Mouse (Mus musculus): ENCODE measurements around the gene Cd9.

DNA sequence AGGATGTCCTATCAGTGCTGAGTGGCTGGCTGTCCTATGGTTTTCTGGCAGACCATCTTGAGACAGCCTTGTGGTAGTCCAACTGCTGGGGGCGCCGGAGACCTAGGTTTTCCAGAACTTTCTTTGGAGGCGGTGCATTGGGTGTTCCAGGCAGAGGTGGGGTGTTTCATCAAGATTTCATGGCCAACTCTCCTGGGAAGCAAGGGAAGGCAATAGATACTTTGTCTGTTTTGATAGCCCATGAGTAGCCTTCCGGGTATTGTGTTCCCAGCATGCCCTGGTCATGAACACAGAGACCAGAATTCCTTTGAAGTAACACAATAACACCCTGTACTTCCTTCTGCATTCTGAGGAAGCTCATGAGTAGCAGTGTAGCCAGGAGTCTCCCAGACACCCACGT lies 34.9 kb upstream of the Cd9 start:
- TF ChIP-seq GATA1 (IDR thresholded peaks at IDR 0.05; ENCODE audit: borderline replicate concordance, low read length): no peak
- no peak for TF ChIP-seq FLI1 (IDR thresholded peaks at IDR 0.05; ENCODE audit: low read length)
